In the genomic region with DNA sequence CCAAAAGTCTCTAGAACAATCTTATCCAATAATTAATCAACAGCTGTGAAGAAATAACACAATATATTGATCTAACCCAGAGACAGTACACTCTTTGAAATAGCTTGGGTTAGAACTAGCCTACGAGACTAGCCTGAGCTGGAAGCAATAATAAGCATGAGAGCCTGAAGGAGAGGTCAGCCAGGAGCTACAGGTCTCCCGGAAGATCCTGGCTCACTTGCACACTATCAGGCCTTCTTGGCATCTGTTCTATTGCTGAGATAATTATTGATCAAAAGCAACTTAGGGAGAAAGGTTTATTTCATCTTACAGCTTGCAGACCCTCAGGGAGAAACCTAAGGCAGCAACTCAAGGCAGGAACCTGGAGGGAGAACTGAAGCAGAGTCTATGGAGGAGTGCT, we compare ENCODE assay signal across 18 mouse cellular contexts.
DNase-seq lines count a peak whose midpoint lies in the region; TF ChIP-seq lines count a peak whose summit lies in the region.
"Had no signal": no experiment of that assay in that cellular context is flagged by ENCODE, and none has a peak within 500 bp of the region (broad histone marks: within the 10 kb centered on the region; RNA-seq: fewer than 3 reads in every experiment).

No protein-coding gene starts in this region.

- 59% methylated on average over 2 of the region's 2 CpGs for WGBS in kidney, adult 2 months
- WGBS in liver, adult 2 months, result 30% methylated on average over 2 of the region's 2 CpGs

- H3K79me2 ChIP-seq in liver, adult 2 months (ENCODE audit: control insufficient read depth, insufficient read depth, low read length), result no peaks in the 10 kb centered on the region

- H3K4me3 ChIP-seq in kidney, adult 2 months (ENCODE audit: insufficient read depth, low read depth, low read length), result no peak overlapping the region
- H3K4me3 ChIP-seq in liver, adult 2 months (ENCODE audit: insufficient read depth, low read depth, low read length), result no peak overlapping the region

- TF ChIP-seq CTCF in kidney, adult 2 months (conservative IDR thresholded peaks at IDR 0.05; ENCODE audit: insufficient read depth, insufficient read length, low read depth, low read length), result no peak
- TF ChIP-seq CTCF in liver, adult 2 months (IDR thresholded peaks at IDR 0.05; ENCODE audit: low read depth, low read length), result no peak

- no peak overlapping the region for H3K9ac ChIP-seq in liver, adult 2 months (ENCODE audit: low read depth, low read length)

- TF ChIP-seq POLR2A in kidney, adult 2 months (IDR thresholded peaks at IDR 0.05; ENCODE audit: low read depth, low read length), result no peak
- TF ChIP-seq POLR2A in liver, adult 2 months (IDR thresholded peaks at IDR 0.05; ENCODE audit: extremely low read depth, insufficient read depth, low read length), result no peak

- peak; percentile 55 for DNase-seq in kidney, adult 2 months
- no peak for DNase-seq in kidney, postnatal 10 days
- peak; percentile 53 for DNase-seq in kidney, adult 9 months
- DNase-seq in kidney, adult 11 months, result no peak
- peak; percentile 81 for DNase-seq in liver, adult 2 months (ENCODE audit: extremely low read depth, low read depth, low spot score)
- DNase-seq in liver, result no peak
- DNase-seq: adrenal gland, adult 2 months; adrenal gland, adult 8-10 months; adrenal gland, postnatal 10 days; adrenal gland, postnatal 14 days; adrenal gland, postnatal 25 days; adrenal gland, postnatal 36 days; B cell, adult 2 months; cerebellum, adult 11 months; cerebellum, adult 11-12 months; cerebellum, adult 18-20 months had no signal

- H3K36me3 ChIP-seq in kidney, adult 2 months (ENCODE audit: control insufficient read depth, insufficient read depth, low read length), result no peaks in the 10 kb centered on the region
- no peaks in the 10 kb centered on the region for H3K36me3 ChIP-seq in liver, adult 2 months (ENCODE audit: control insufficient read depth, insufficient read depth, low read length)
- H3K36me3 ChIP-seq: G1E had no signal

- H3K27ac ChIP-seq in kidney, adult 2 months (ENCODE audit: insufficient read depth, low read depth, low read length), result no peak overlapping the region
- no peak overlapping the region for H3K27ac ChIP-seq in liver, adult 2 months (replicated peaks; ENCODE audit: insufficient read depth, low read depth, low read length)

- H3K27me3 ChIP-seq in kidney, adult 2 months (replicated peaks; ENCODE audit: control insufficient read depth, insufficient read depth, low read length), result no peaks in the 10 kb centered on the region
- no peaks in the 10 kb centered on the region for H3K27me3 ChIP-seq in liver, adult 2 months (ENCODE audit: control insufficient read depth, insufficient read depth, low read length)
- H3K27me3 ChIP-seq: Patski had no signal

- peaks cover 2% of the 10 kb centered on the region; the same call in 1 of the 2 replicates for H3K4me1 ChIP-seq in kidney, adult 2 months (ENCODE audit: control insufficient read depth, insufficient read depth, low read length)
- peaks cover 13% of the 10 kb centered on the region; the same call in 1 of the 2 replicates for H3K4me1 ChIP-seq in liver, adult 2 months (ENCODE audit: control insufficient read depth, insufficient read depth, low read length)

Comparison
In these comparisons a context has a peak if more than half of its experiments do, and no peak if none do; other contexts are left out.
1. DNase-seq: peak in kidney, adult 2 months (single experiment), kidney, adult 9 months (single experiment) and liver, adult 2 months (single experiment); none in kidney, postnatal 10 days (single experiment), kidney, adult 11 months (single experiment) and liver (single experiment).